Mouse (Mus musculus): Measurements from ENCODE around the gene Supt3. TPM values are rescaled to one million over a fixed set of nuclear protein-coding genes. Genes with fewer than 3 reads are reported as not detected.

Gene Supt3
- polyA plus RNA-seq, 1 experiment, result not detected

GRCm38 (mm10) chr17:45065465-45065864 lies 288.5 kb downstream of the Supt3 start:
- Histone ChIP-seq H3K4me3 (ENCODE audit: insufficient read depth, low read depth, low read length) (no peak overlapping the region), H3K27ac (ENCODE audit: insufficient read depth, low read depth, low read length) (no peak overlapping the region), H3K4me1 (ENCODE audit: control insufficient read depth, insufficient read depth, low read length) (no peaks in the 10 kb centered on the region)
- TF ChIP-seq POLR2A (IDR thresholded peaks at IDR 0.05; ENCODE audit: insufficient read depth, low read depth, low read length) (no peak), CTCF (IDR thresholded peaks at IDR 0.05; ENCODE audit: insufficient read depth, low read depth, low read length) (no peak)
- 72% methylated on average over 2 of the region's 2 CpGs for WGBS

GRCm38 (mm10) chr17:45067441-45067840 lies 290.5 kb downstream of the Supt3 start:
- 96% methylated on average over 3 of the region's 3 CpGs for WGBS
- Histone ChIP-seq H3K4me1 (ENCODE audit: control insufficient read depth, insufficient read depth, low read length) (no peaks in the 10 kb centered on the region), H3K27ac (ENCODE audit: insufficient read depth, low read depth, low read length) (no peak overlapping the region), H3K4me3 (ENCODE audit: insufficient read depth, low read depth, low read length) (no peak overlapping the region)
- no peak for TF ChIP-seq CTCF (IDR thresholded peaks at IDR 0.05; ENCODE audit: insufficient read depth, low read depth, low read length)

- Histone ChIP-seq H3K4me1 (ENCODE audit: control insufficient read depth, insufficient read depth, low read length) (no peaks in the 10 kb centered on the region), H3K4me3 (ENCODE audit: insufficient read depth, low read depth, low read length) (no peak overlapping the region), H3K27ac (ENCODE audit: insufficient read depth, low read depth, low read length) (no peak overlapping the region)
- WGBS, result 75% methylated on average over 7 of the region's 7 CpGs
- TF ChIP-seq CTCF (IDR thresholded peaks at IDR 0.05; ENCODE audit: insufficient read depth, low read depth, low read length) (no peak), POLR2A (IDR thresholded peaks at IDR 0.05; ENCODE audit: insufficient read depth, low read depth, low read length) (no peak)
Measured at GRCm38 (mm10) chr17:45068321-45068720, 291.4 kb downstream of the Supt3 start.

GRCm38 (mm10) chr17:45072495-45073347 lies 295.8 kb downstream of the Supt3 start:
- Histone ChIP-seq H3K27ac (ENCODE audit: insufficient read depth, low read depth, low read length) (no peak overlapping the region), H3K4me1 (ENCODE audit: control insufficient read depth, insufficient read depth, low read length) (no peaks in the 10 kb centered on the region)
- 64% methylated on average over 7 of the region's 7 CpGs for WGBS

GRCm38 (mm10) chr17:45073348-45073634 lies 296.3 kb downstream of the Supt3 start:
- H3K4me3 ChIP-seq (ENCODE audit: insufficient read depth, low read depth, low read length), result no peak overlapping the region

More at GRCm38 (mm10) chr17:45072495-45073347, 295.8 kb downstream of the Supt3 start:
- TF ChIP-seq POLR2A (IDR thresholded peaks at IDR 0.05; ENCODE audit: insufficient read depth, low read depth, low read length), result no peak
- no peak for TF ChIP-seq CTCF (IDR thresholded peaks at IDR 0.05; ENCODE audit: insufficient read depth, low read depth, low read length)
- no peak overlapping the region for H3K4me3 ChIP-seq (ENCODE audit: insufficient read depth, low read depth, low read length)

GRCm38 (mm10) chr17:45073779-45074178 lies 296.8 kb downstream of the Supt3 start:
- Histone ChIP-seq H3K4me1 (ENCODE audit: control insufficient read depth, insufficient read depth, low read length) (no peaks in the 10 kb centered on the region), H3K4me3 (ENCODE audit: insufficient read depth, low read depth, low read length) (no peak overlapping the region), H3K27ac (ENCODE audit: insufficient read depth, low read depth, low read length) (no peak overlapping the region)
- TF ChIP-seq CTCF (IDR thresholded peaks at IDR 0.05; ENCODE audit: insufficient read depth, low read depth, low read length) (no peak), POLR2A (IDR thresholded peaks at IDR 0.05; ENCODE audit: insufficient read depth, low read depth, low read length) (no peak)
- WGBS, result 94% methylated on average over 3 of the region's 3 CpGs

More at GRCm38 (mm10) chr17:45073348-45073634, 296.3 kb downstream of the Supt3 start:
- no peak overlapping the region for H3K27ac ChIP-seq (ENCODE audit: insufficient read depth, low read depth, low read length)
- TF ChIP-seq CTCF (IDR thresholded peaks at IDR 0.05; ENCODE audit: insufficient read depth, low read depth, low read length), result no peak
- no peak for TF ChIP-seq POLR2A (IDR thresholded peaks at IDR 0.05; ENCODE audit: insufficient read depth, low read depth, low read length)
- WGBS, result 71% methylated on average over 8 of the region's 8 CpGs
- H3K4me1 ChIP-seq (ENCODE audit: control insufficient read depth, insufficient read depth, low read length), result no peaks in the 10 kb centered on the region

GRCm38 (mm10) chr17:45076951-45077350 lies 300.0 kb downstream of the Supt3 start:
- Histone ChIP-seq H3K27ac (ENCODE audit: insufficient read depth, low read depth, low read length) (no peak overlapping the region), H3K4me1 (ENCODE audit: control insufficient read depth, insufficient read depth, low read length) (peaks cover 3% of the 10 kb centered on the region), H3K4me3 (ENCODE audit: insufficient read depth, low read depth, low read length) (no peak overlapping the region)
- TF ChIP-seq CTCF (IDR thresholded peaks at IDR 0.05; ENCODE audit: insufficient read depth, low read depth, low read length), result no peak
- no peak for TF ChIP-seq POLR2A (IDR thresholded peaks at IDR 0.05; ENCODE audit: insufficient read depth, low read depth, low read length)
- 63% methylated on average over 4 of the region's 4 CpGs for WGBS

- TF ChIP-seq POLR2A (IDR thresholded peaks at IDR 0.05; ENCODE audit: insufficient read depth, low read depth, low read length), result no peak
- TF ChIP-seq CTCF (IDR thresholded peaks at IDR 0.05; ENCODE audit: insufficient read depth, low read depth, low read length), result no peak
- H3K4me3 ChIP-seq (ENCODE audit: insufficient read depth, low read depth, low read length), result no peak overlapping the region
- H3K4me1 ChIP-seq (ENCODE audit: control insufficient read depth, insufficient read depth, low read length), result peaks cover 3% of the 10 kb centered on the region
- 62% methylated on average over 14 of the region's 14 CpGs for WGBS
- no peak overlapping the region for H3K27ac ChIP-seq (ENCODE audit: insufficient read depth, low read depth, low read length)
Measured at GRCm38 (mm10) chr17:45077921-45078640, 301.1 kb downstream of the Supt3 start.

- Histone ChIP-seq H3K4me1 (ENCODE audit: control insufficient read depth, insufficient read depth, low read length) (peaks cover 3% of the 10 kb centered on the region), H3K4me3 (ENCODE audit: insufficient read depth, low read depth, low read length) (no peak overlapping the region), H3K27ac (ENCODE audit: insufficient read depth, low read depth, low read length) (no peak overlapping the region)
- WGBS, result 75% methylated on average over 8 of the region's 8 CpGs
- TF ChIP-seq POLR2A (IDR thresholded peaks at IDR 0.05; ENCODE audit: insufficient read depth, low read depth, low read length), result no peak
- TF ChIP-seq CTCF (IDR thresholded peaks at IDR 0.05; ENCODE audit: insufficient read depth, low read depth, low read length), result no peak
Measured at GRCm38 (mm10) chr17:45081521-45081920, 304.6 kb downstream of the Supt3 start.
